Comparison of ENCODE assay signal across 8 mouse cellular contexts in genomic region chr16:23609748-23610185, GRCm38 (mm10).
DNase-seq lines count a peak whose midpoint lies in the region; ATAC-seq and TF ChIP-seq lines count a peak whose summit lies in the region.

No protein-coding gene starts in this region.

- peak; percentile 70 for DNase-seq in liver, adult 2 months (ENCODE audit: extremely low read depth, low read depth, low spot score)
- DNase-seq in liver, result no peak
- DNase-seq in cerebellum, postnatal 10 days, result peak; percentile 84 to 88
- peak; percentile 17 for DNase-seq in gastrocnemius, postnatal 25 days
- peak; percentile 66 for DNase-seq in intestine, embryonic 14.5 days (ENCODE audit: low spot score)
- DNase-seq in left cerebral cortex, postnatal 14 days (ENCODE audit: low spot score in 2 of 2), result peak; percentile 4 to 5
- DNase-seq in spleen, adult 2 months (ENCODE audit: low read depth in 1 of 2, low spot score in 2 of 2), result peak; percentile 36 to 61

- H3K4me2 ChIP-seq in intestine, embryonic 14.5 days (ENCODE audit: low read length), result peak overlapping the region; percentile 44

- ATAC-seq in intestine, embryonic 14.5 days (replicated peaks; ENCODE audit: low FRiP score, low TSS enrichment, low read depth), result no peak
- ATAC-seq in megakaryocyte-erythroid progenitor cell, adult 5-6 weeks (replicated peaks; ENCODE audit: low FRiP score, low TSS enrichment, poor library complexity, severe bottlenecking), result peak; percentile 72

- H3K4me3 ChIP-seq in liver, adult 2 months (ENCODE audit: insufficient read depth, low read depth, low read length), result peak overlapping the region; percentile 68
- peak overlapping the region; percentile 27 for H3K4me3 ChIP-seq in intestine, embryonic 14.5 days (ENCODE audit: low read depth, low read length)
- peak overlapping the region; percentile 86 for H3K4me3 ChIP-seq in spleen, adult 2 months (ENCODE audit: extremely low read depth, insufficient read depth, insufficient read length)

- H3K9me3 ChIP-seq in intestine, embryonic 14.5 days (ENCODE audit: control insufficient read depth, low read length), result no peaks in the 10 kb centered on the region

- peak overlapping the region; percentile 72 for H3K27ac ChIP-seq in liver, adult 2 months (replicated peaks; ENCODE audit: insufficient read depth, low read depth, low read length)
- H3K27ac ChIP-seq in intestine, embryonic 14.5 days (ENCODE audit: low read depth), result no peak overlapping the region
- H3K27ac ChIP-seq in spleen, adult 2 months (ENCODE audit: insufficient read depth, low read length), result peak overlapping the region; percentile 54

- peaks cover 7% of the 10 kb centered on the region; the same call in 1 of the 2 replicates for H3K79me2 ChIP-seq in liver, adult 2 months (ENCODE audit: control insufficient read depth, insufficient read depth, low read length)

- peaks cover 16% of the 10 kb centered on the region for H3K4me1 ChIP-seq in liver, adult 2 months (ENCODE audit: control insufficient read depth, insufficient read depth, low read length)
- H3K4me1 ChIP-seq in intestine, embryonic 14.5 days (replicated peaks; ENCODE audit: control insufficient read depth, insufficient read depth, low read length), result no peaks in the 10 kb centered on the region
- H3K4me1 ChIP-seq in spleen, adult 2 months (ENCODE audit: control insufficient read depth, insufficient read depth, insufficient read length), result peaks cover 15% of the 10 kb centered on the region; the same call in 1 of the 2 replicates

- no peak for TF ChIP-seq POLR2A in liver, adult 2 months (IDR thresholded peaks at IDR 0.05; ENCODE audit: extremely low read depth, insufficient read depth, low read length)
- peak; percentile 30 for TF ChIP-seq POLR2A in spleen, adult 2 months (IDR thresholded peaks at IDR 0.05; ENCODE audit: low read depth, low read length)

- H3K9ac ChIP-seq in liver, adult 2 months (ENCODE audit: low read depth, low read length), result peak overlapping the region; percentile 71
- peak overlapping the region; percentile 23 for H3K9ac ChIP-seq in intestine, embryonic 14.5 days (ENCODE audit: low read length)

- 17% methylated on average over 11 of the region's 11 CpGs for WGBS in liver, adult 2 months
- 38% methylated on average over 11 of the region's 11 CpGs for WGBS in intestine, embryonic 14.5 days
- WGBS in spleen, adult 2 months, result under 1% methylated on average over 11 of the region's 11 CpGs

- H3K27me3 ChIP-seq in liver, adult 2 months (ENCODE audit: control insufficient read depth, insufficient read depth, low read length), result no peaks in the 10 kb centered on the region
- H3K27me3 ChIP-seq in intestine, embryonic 14.5 days (replicated peaks; ENCODE audit: control insufficient read depth, insufficient read depth, low read length), result no peaks in the 10 kb centered on the region
- H3K27me3 ChIP-seq in spleen, adult 2 months (ENCODE audit: control insufficient read depth, insufficient read depth, low read length), result no peaks in the 10 kb centered on the region

- TF ChIP-seq CTCF in liver, adult 2 months (IDR thresholded peaks at IDR 0.05; ENCODE audit: low read depth, low read length), result no peak
- TF ChIP-seq CTCF in spleen, adult 2 months (IDR thresholded peaks at IDR 0.05; ENCODE audit: extremely low read depth, insufficient read depth, insufficient read length, insufficient replicate concordance), result no peak

- intact Hi-C loops in left cerebral cortex, postnatal 14 days (cut with DNase I), result no loop called here

- H3K36me3 ChIP-seq in liver, adult 2 months (ENCODE audit: control insufficient read depth, insufficient read depth, low read length), result peaks cover 21% of the 10 kb centered on the region
- H3K36me3 ChIP-seq in intestine, embryonic 14.5 days (ENCODE audit: control insufficient read depth, insufficient read depth, low read length), result no peaks in the 10 kb centered on the region
- H3K36me3 ChIP-seq in spleen, adult 2 months (ENCODE audit: control insufficient read depth, insufficient read depth, low read length), result peaks cover 5% of the 10 kb centered on the region

Comparison
In these comparisons a context has a peak if more than half of its experiments do, and no peak if none do; other contexts are left out.
1. H3K4me3 ChIP-seq: peak in every context shown above with its lines; median percentile 86 in spleen, adult 2 months; 68 in liver, adult 2 months; 27 in intestine, embryonic 14.5 days.